Mouse (Mus musculus) MEL (cell line): ENCODE results near the gene Ilvbl. TPM values are rescaled to one million over a fixed set of nuclear protein-coding genes. Genes with fewer than 3 reads are reported as not detected.

Source experiments
- DNase-seq: peaks from one replicate; pipeline ENCODE4 v3.0.0; 2011; ENCODE audit warnings: low read depth, low spot score
- H3K27ac ChIP-seq: 2 replicates; pipeline ENCODE4 v1.5.1; 2012; ENCODE audit warnings: low read depth, mild to moderate bottlenecking, control low read depth, low read length, moderate library complexity; ENCODE audit not compliant: control insufficient read depth
- H3K27me3 ChIP-seq, 2 experiments: fragments of 150-350 bp in 1 of 2; sonication (generic) in 1 of 2; 2 replicates each; pipeline ENCODE4 v1.6.1; 2012; ENCODE audit warnings: low read length in 2 of 2, mild to moderate bottlenecking in 2 of 2, improper control_type of control experiment in 1 of 2, moderate library complexity in 1 of 2; ENCODE audit not compliant: insufficient read depth in 2 of 2, control insufficient read depth in 1 of 2
- H3K36me3 ChIP-seq, 2 experiments: 2 replicates each; pipeline ENCODE4 v1.6.1; 2012 to 2014; ENCODE audit warnings: low read length in 2 of 2, improper control_type of control experiment in 1 of 2, inconsistent platforms in 1 of 2, mild to moderate bottlenecking in 1 of 2; ENCODE audit not compliant: insufficient read depth in 2 of 2, control insufficient read depth in 1 of 2
- H3K4me1 ChIP-seq, 2 experiments: fragments of 150-350 bp in 1 of 2; sonication (generic) in 1 of 2; 2 replicates each; pipeline ENCODE4 v1.6.1; 2012; ENCODE audit warnings: low read length in 2 of 2, improper control_type of control experiment in 1 of 2, mild to moderate bottlenecking in 1 of 2; ENCODE audit not compliant: insufficient read depth in 2 of 2, control insufficient read depth in 1 of 2
- H3K4me3 ChIP-seq, 2 experiments: fragments of 150-350 bp in 1 of 2; sonication (generic) in 1 of 2; 2 replicates each; pipeline ENCODE4 v1.5.1; 2012; ENCODE audit warnings: low read depth in 2 of 2, low read length in 2 of 2, mild to moderate bottlenecking in 2 of 2, moderate library complexity in 2 of 2, control low read depth in 1 of 2, improper control_type of control experiment in 1 of 2; ENCODE audit not compliant: control insufficient read depth in 1 of 2, insufficient read depth in 1 of 2
- H3K79me2 ChIP-seq: 2 replicates; pipeline ENCODE4 v1.6.1; 2012; ENCODE audit warnings: mild to moderate bottlenecking, low read length, moderate library complexity; ENCODE audit not compliant: control insufficient read depth, poor library complexity, insufficient read depth
- H3K9ac ChIP-seq: 2 replicates; pipeline ENCODE4 v1.6.1; 2012; ENCODE audit warnings: low read depth, mild to moderate bottlenecking, control low read depth, low read length, moderate library complexity; ENCODE audit not compliant: control insufficient read depth, poor library complexity, severe bottlenecking
- H3K9me3 ChIP-seq: fragments of 150-350 bp; sonication (generic); replicated peaks from 2 replicates; pipeline ENCODE4 v1.6.1; 2012; ENCODE audit warnings: mild to moderate bottlenecking, low read length, improper control_type of control experiment, moderate library complexity; ENCODE audit not compliant: insufficient read depth
- CHD1 ChIP-seq: IDR thresholded peaks from 2 replicates; pipeline ENCODE4 v1.6.1; 2012; ENCODE audit warnings: low read depth, mild to moderate bottlenecking, inconsistent platforms, low read length, improper control_type of control experiment
- CHD2 ChIP-seq: IDR thresholded peaks from 2 replicates; pipeline ENCODE4 v1.6.1; 2011; ENCODE audit warnings: low read length, improper control_type of control experiment
- CTCF ChIP-seq, 3 experiments: IDR thresholded peaks in 2 of 3; conservative IDR thresholded peaks in 1 of 3; 2 replicates each; pipeline ENCODE4 v1.5.1; 2011 to 2012; ENCODE audit warnings: low read length in 3 of 3, low read depth in 2 of 3, mild to moderate bottlenecking in 2 of 3, improper control_type of control experiment in 1 of 3, inconsistent platforms in 1 of 3, mixed read lengths in 1 of 3, moderate library complexity in 1 of 3; ENCODE audit not compliant: control insufficient read depth in 1 of 3, insufficient read depth in 1 of 3, poor library complexity in 1 of 3, severe bottlenecking in 1 of 3
- E2F4 ChIP-seq: IDR thresholded peaks from 2 replicates; pipeline ENCODE4 v1.6.1; 2011; ENCODE audit warnings: low read depth, low read length, improper control_type of control experiment, borderline replicate concordance
- EP300 ChIP-seq, 2 experiments: IDR thresholded peaks; 2 replicates each; pipeline ENCODE4 v1.6.1; 2011; ENCODE audit warnings: improper control_type of control experiment in 2 of 2, low read length in 2 of 2, low read depth in 1 of 2, mild to moderate bottlenecking in 1 of 2
- GABPA ChIP-seq: IDR thresholded peaks from 2 replicates; pipeline ENCODE4 v1.6.1; 2012; ENCODE audit warnings: low read depth, mild to moderate bottlenecking, inconsistent platforms, low read length, improper control_type of control experiment, moderate library complexity
- GATA1 ChIP-seq: IDR thresholded peaks from 2 replicates; pipeline ENCODE4 v1.6.1; 2011; ENCODE audit warnings: low read depth, low read length, improper control_type of control experiment
- HCFC1 ChIP-seq: IDR thresholded peaks from 2 replicates; pipeline ENCODE4 v1.6.1; 2012; ENCODE audit warnings: low read depth, mild to moderate bottlenecking, inconsistent platforms, low read length, improper control_type of control experiment, moderate library complexity
- KAT2A ChIP-seq: conservative IDR thresholded peaks from 2 replicates; pipeline ENCODE4 v1.6.1; 2012; ENCODE audit warnings: low read depth, low read length, improper control_type of control experiment, inconsistent platforms
- MAFK ChIP-seq: IDR thresholded peaks from 2 replicates; pipeline ENCODE4 v1.6.1; 2011; ENCODE audit warnings: low read depth, mild to moderate bottlenecking, low read length, improper control_type of control experiment, borderline replicate concordance
- MAX ChIP-seq: IDR thresholded peaks from 2 replicates; pipeline ENCODE4 v1.6.1; 2011; ENCODE audit warnings: low read length, improper control_type of control experiment
- MAZ ChIP-seq: IDR thresholded peaks from 2 replicates; pipeline ENCODE4 v1.6.1; 2012; ENCODE audit warnings: low read depth, mild to moderate bottlenecking, inconsistent platforms, low read length, improper control_type of control experiment
- MEF2A ChIP-seq: IDR thresholded peaks from 2 replicates; pipeline ENCODE4 v1.6.1; 2014; ENCODE audit warnings: low read depth, mild to moderate bottlenecking, inconsistent platforms, low read length, improper control_type of control experiment; ENCODE audit not compliant: poor library complexity, insufficient replicate concordance, severe bottlenecking; ENCODE audit errors: extremely low read depth
- MYB ChIP-seq: IDR thresholded peaks from 2 replicates; pipeline ENCODE4 v1.6.1; 2011; ENCODE audit warnings: mild to moderate bottlenecking, low read depth, low read length, improper control_type of control experiment
- NELFE ChIP-seq: IDR thresholded peaks from 2 replicates; pipeline ENCODE4 v1.6.1; 2011; ENCODE audit warnings: low read depth, low read length, improper control_type of control experiment
- NRF1 ChIP-seq: IDR thresholded peaks from 2 replicates; pipeline ENCODE4 v1.6.1; 2014; ENCODE audit warnings: low read depth, mild to moderate bottlenecking, inconsistent platforms, low read length, improper control_type of control experiment, moderate library complexity; ENCODE audit not compliant: poor library complexity, insufficient read depth, severe bottlenecking
- POLR2AphosphoS5 ChIP-seq: IDR thresholded peaks from 2 replicates; pipeline ENCODE4 v1.6.1; 2012; ENCODE audit warnings: low read depth, borderline replicate concordance, mild to moderate bottlenecking, inconsistent platforms, low read length, moderate library complexity, mixed read lengths
- RCOR1 ChIP-seq: IDR thresholded peaks from 2 replicates; pipeline ENCODE4 v1.6.1; 2012; ENCODE audit warnings: low read depth, mild to moderate bottlenecking, inconsistent platforms, low read length, improper control_type of control experiment
- SMC3 ChIP-seq: IDR thresholded peaks from 2 replicates; pipeline ENCODE4 v1.6.1; 2011; ENCODE audit warnings: low read depth, low read length, improper control_type of control experiment
- TAL1 ChIP-seq: IDR thresholded peaks from 2 replicates; pipeline ENCODE4 v1.6.1; 2012; ENCODE audit warnings: mild to moderate bottlenecking, inconsistent platforms, low read length, moderate library complexity, mixed read lengths
- TBP ChIP-seq: IDR thresholded peaks from 2 replicates; pipeline ENCODE4 v1.8.0; 2011; ENCODE audit warnings: low read depth, low read length, improper control_type of control experiment
- UBTF ChIP-seq: IDR thresholded peaks from 2 replicates; pipeline ENCODE4 v1.6.1; 2012; ENCODE audit warnings: low read depth, mild to moderate bottlenecking, inconsistent platforms, low read length, improper control_type of control experiment, moderate library complexity, borderline replicate concordance; ENCODE audit not compliant: insufficient read depth
- USF1 ChIP-seq: IDR thresholded peaks from 2 replicates; pipeline ENCODE4 v1.6.1; 2014; ENCODE audit warnings: low read depth, mild to moderate bottlenecking, inconsistent platforms, low read length, improper control_type of control experiment, moderate library complexity
- USF2 ChIP-seq, 2 experiments: IDR thresholded peaks; 2 replicates each; pipeline ENCODE4 v1.6.1; 2011 to 2012; ENCODE audit warnings: improper control_type of control experiment in 2 of 2, low read length in 2 of 2, borderline replicate concordance in 1 of 2, inconsistent platforms in 1 of 2, low read depth in 1 of 2, mild to moderate bottlenecking in 1 of 2; ENCODE audit not compliant: insufficient read depth in 1 of 2
- ZC3H11A ChIP-seq: IDR thresholded peaks from 2 replicates; pipeline ENCODE4 v1.6.1; 2012; ENCODE audit warnings: low read depth, mild to moderate bottlenecking, inconsistent platforms, low read length, improper control_type of control experiment
- ZMIZ1 ChIP-seq: IDR thresholded peaks from 2 replicates; pipeline ENCODE4 v1.6.1; 2012; ENCODE audit warnings: low read depth, mild to moderate bottlenecking, inconsistent platforms, low read length, improper control_type of control experiment, moderate library complexity
- ZNF384 ChIP-seq: IDR thresholded peaks from 2 replicates; pipeline ENCODE4 v1.6.1; 2012; ENCODE audit warnings: low read depth, mild to moderate bottlenecking, inconsistent platforms, low read length, improper control_type of control experiment
- polyA plus RNA-seq, 2 experiments: library from polyadenylated mRNA; stranded (reverse) in 1 of 2; unstranded in 1 of 2; fragments of >175 nt in 1 of 2; fragments of >200 nt in 1 of 2; gene quantifications; 2 replicates each; pipeline versions ENCODE4 v1.2.1 to v1.2.4; 2012; ENCODE audit warnings: low replicate concordance in 2 of 2, low read depth in 1 of 2; ENCODE audit not compliant: insufficient read length in 2 of 2, insufficient read depth in 1 of 2, missing spikeins in 1 of 2
- total RNA-seq: library from RNA; depleted of rRNA; stranded (reverse); fragments of 300-350 nt; gene quantifications from 2 replicates; pipeline ENCODE4 v1.2.3, GENCODE M21; 2012

Ilvbl gene
- total and polyA plus RNA-seq, 3 experiments, result 22.1 to 24.5 TPM; not detected in 1

- TF ChIP-seq CHD1 (no peak), E2F4 (no peak), UBTF (no peak), TAL1 (no peak), CTCF (IDR thresholded peaks at IDR 0.05 in 2 of 3, conservative IDR thresholded peaks at IDR 0.05 in 1 of 3; ENCODE audit: control insufficient read depth in 1 of 3, insufficient read depth in 1 of 3, low read depth in 2 of 3, low read length in 3 of 3, poor library complexity in 1 of 3, severe bottlenecking in 1 of 3) (no peak), NELFE (no peak), SMC3 (no peak), GATA1 (no peak), ZC3H11A (no peak), EP300 (IDR thresholded peaks at IDR 0.05; ENCODE audit: low read depth in 1 of 2, low read length in 2 of 2) (no peak), RCOR1 (no peak), ZMIZ1 (no peak), HCFC1 (no peak)
- no peaks in the 10 kb centered on the region for H3K4me1 ChIP-seq
- no peaks in the 10 kb centered on the region for H3K36me3 ChIP-seq
- H3K27me3 ChIP-seq, result peaks cover 0 to 3% of the 10 kb centered on the region in 2 experiments; a peak in 3 of 4 replicates
- no peaks in the 10 kb centered on the region for H3K79me2 ChIP-seq
- no peak overlapping the region for H3K9ac ChIP-seq
- no peak for DNase-seq
- no peaks in the 10 kb centered on the region for H3K9me3 ChIP-seq
- H3K4me3 ChIP-seq, result no peak overlapping the region
- H3K27ac ChIP-seq, result no peak overlapping the region
Observed at GRCm38 (mm10) chr10:78594157-78594556, 20.0 kb downstream of the Ilvbl start.

DNA sequence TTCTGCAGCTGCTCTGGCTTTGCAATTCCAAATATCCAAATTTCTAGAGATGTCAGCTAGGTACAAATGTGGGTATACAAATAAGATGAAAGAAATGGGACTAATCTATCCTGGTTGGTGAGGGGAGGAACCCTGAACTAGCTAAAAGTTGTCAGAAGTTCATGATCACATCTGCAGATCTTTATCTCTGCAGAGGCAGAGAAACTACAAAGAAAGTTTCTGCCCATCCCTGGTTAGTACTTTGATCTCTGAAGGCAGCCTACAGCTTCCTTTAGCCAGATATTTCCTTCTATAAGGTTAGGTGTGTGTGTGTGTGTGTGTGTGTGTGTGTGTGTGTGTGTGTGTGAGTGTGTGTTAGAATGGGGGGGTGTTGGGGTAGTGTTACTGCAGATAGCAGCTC is 20.4 kb downstream of the Ilvbl start:
- H3K9ac ChIP-seq, result no peak overlapping the region
- no peak for TF ChIP-seq EP300 (IDR thresholded peaks at IDR 0.05; ENCODE audit: low read depth in 1 of 2, low read length in 2 of 2)
- TF ChIP-seq USF1, result no peak
- no peak for TF ChIP-seq MAZ
- TF ChIP-seq POLR2AphosphoS5, result no peak
- no peak for TF ChIP-seq GATA1
- no peak for TF ChIP-seq HCFC1
- no peak for TF ChIP-seq TBP
- no peak for TF ChIP-seq MAX
- TF ChIP-seq MAFK, result no peak
- TF ChIP-seq USF2 (IDR thresholded peaks at IDR 0.05; ENCODE audit: borderline replicate concordance in 1 of 2, insufficient read depth in 1 of 2, low read depth in 1 of 2, low read length in 2 of 2), result no peak
- TF ChIP-seq NELFE, result no peak
- no peak for TF ChIP-seq CHD2
- TF ChIP-seq GABPA, result no peak
- TF ChIP-seq KAT2A, result no peak
- TF ChIP-seq NRF1, result no peak
- no peak for TF ChIP-seq MYB
- TF ChIP-seq MEF2A, result no peak
- no peak for TF ChIP-seq ZNF384
- H3K36me3 ChIP-seq, result no peaks in the 10 kb centered on the region
- H3K27me3 ChIP-seq, result peaks cover 0 to 3% of the 10 kb centered on the region in 2 experiments; a peak in 3 of 4 replicates
- H3K4me1 ChIP-seq, result no peaks in the 10 kb centered on the region
- no peak overlapping the region for H3K4me3 ChIP-seq
- H3K27ac ChIP-seq, result no peak overlapping the region
- H3K9me3 ChIP-seq, result no peaks in the 10 kb centered on the region
- no peaks in the 10 kb centered on the region for H3K79me2 ChIP-seq
- DNase-seq, result no peak
